Mouse (Mus musculus): ENCODE results near the gene Mpped2. TPM values are rescaled to one million over a fixed set of nuclear protein-coding genes. Genes with fewer than 3 reads are reported as not detected.

Gene Mpped2
- total RNA-seq (2023), result not detected

GRCm38 (mm10) chr2:106692783-106693701 is at the start of gene Mpped2:
Mpped2 (plus strand) TSS chr2:106693269.

